Mouse (Mus musculus): ENCODE measurements around the gene Taf5.

GRCm38 (mm10) chr19:47046343-47046742 lies 21.2 kb upstream of the Taf5 start:
- TF ChIP-seq GATA1 (IDR thresholded peaks at IDR 0.05; ENCODE audit: borderline replicate concordance, low read length) (no peak), FLI1 (IDR thresholded peaks at IDR 0.05; ENCODE audit: low read length) (no peak)
